Comparison of ENCODE assay signal across 8 mouse cellular contexts in the genomic region with DNA sequence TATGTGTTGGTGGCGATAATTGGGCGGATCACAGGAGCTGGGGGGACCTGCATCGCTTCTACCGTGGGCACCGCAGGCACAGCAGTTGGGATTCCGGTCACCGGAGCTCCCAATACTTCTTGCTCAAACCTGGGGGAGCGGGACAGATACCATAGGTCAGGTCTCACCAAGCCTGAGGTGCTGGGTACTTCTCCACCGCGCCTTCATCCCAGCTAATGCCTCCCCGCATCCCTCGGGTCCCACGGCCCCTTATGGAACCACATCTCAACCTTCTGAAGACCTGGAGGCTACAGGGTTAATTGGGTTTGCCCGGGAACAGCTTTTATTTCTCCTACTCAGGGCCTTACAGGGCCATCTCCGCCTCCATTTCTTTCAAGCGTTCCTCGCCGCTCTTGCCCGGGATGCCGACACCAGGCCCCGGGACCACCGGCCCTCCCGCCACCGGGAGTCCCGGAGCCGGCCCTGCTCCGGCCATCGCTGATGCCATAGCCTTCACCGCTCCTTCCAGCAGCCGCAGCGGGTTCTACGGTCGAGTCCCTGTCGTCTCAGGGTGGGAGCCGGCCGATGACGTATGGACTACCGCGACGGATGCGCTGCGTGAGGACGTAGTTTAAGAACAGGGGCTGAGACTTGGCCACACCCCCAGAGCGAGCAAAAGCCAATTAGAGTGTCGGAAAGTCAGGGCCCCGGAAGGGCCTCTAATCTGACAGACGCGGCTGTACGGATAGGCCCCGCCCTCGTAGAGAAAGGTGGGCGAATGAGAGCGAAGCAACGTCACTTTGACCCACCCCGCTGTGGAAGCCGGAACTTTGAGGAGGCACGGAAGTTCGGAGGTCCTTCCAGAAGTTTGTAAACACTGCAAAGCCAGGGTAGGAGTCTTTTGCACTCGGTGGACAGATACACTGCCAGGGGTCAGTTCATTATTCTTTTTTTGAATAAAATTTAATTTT. TPM values are rescaled to one million over a fixed set of nuclear protein-coding genes. Genes with fewer than 3 reads are reported as not detected.
DNase-seq lines count a peak whose midpoint lies in the region; ATAC-seq and TF ChIP-seq lines count a peak whose summit lies in the region.

Rbm42 (minus strand) TSS at position 727 of the 950 bp plus-strand sequence.

- H3K4me2 ChIP-seq in forebrain, embryonic 15.5 days (replicated peaks): peak within 1 kb of the TSS; percentile 92

- no peaks in the 10 kb centered on the region for H3K9me3 ChIP-seq in ES-E14 (ENCODE audit: control insufficient read depth, insufficient read depth, low read depth, low read length)
- H3K9me3 ChIP-seq in forebrain, embryonic 15.5 days: no peaks in the 10 kb centered on the region

- peaks cover 0 to 2% of the 10 kb centered on the region in 2 experiments; a peak in 2 of 4 replicates for H3K4me1 ChIP-seq in ES-E14 (ENCODE audit: control insufficient read depth in 2 of 2, insufficient read depth in 2 of 2, low read length in 2 of 2, poor library complexity in 1 of 2)
- H3K4me1 ChIP-seq in forebrain, embryonic 15.5 days: peaks cover 17% of the 10 kb centered on the region
- peaks cover 2% of the 10 kb centered on the region; the same call in 1 of the 2 replicates for H3K4me1 ChIP-seq in lung, adult 2 months (ENCODE audit: control insufficient read depth, insufficient read depth, low read length)

- ATAC-seq in forebrain, embryonic 15.5 days (replicated peaks): peak; percentile 99
- ATAC-seq in neutrophil, adult 5-6 weeks (ENCODE audit: extremely low read depth, insufficient number of reproducible peaks, low FRiP score, poor library complexity, severe bottlenecking): peak; percentile 99

- H3K4me3 ChIP-seq in ES-E14 (ENCODE audit: insufficient read depth in 1 of 2, low read depth in 1 of 2, low read length in 2 of 2, poor library complexity in 1 of 2, severe bottlenecking in 1 of 2): peak within 1 kb of the TSS; percentile 78 to 88
- H3K4me3 ChIP-seq in forebrain, embryonic 15.5 days: peak within 1 kb of the TSS; percentile 69
- peak within 1 kb of the TSS; percentile 89 for H3K4me3 ChIP-seq in lung, adult 2 months (replicated peaks; ENCODE audit: extremely low read depth, low read depth, low read length)

- H3K27me3 ChIP-seq in forebrain, embryonic 15.5 days: no peaks in the 10 kb centered on the region

- TF ChIP-seq CTCF in lung, adult 2 months (IDR thresholded peaks at IDR 0.05; ENCODE audit: insufficient read depth, low read length): no peak

- H3K36me3 ChIP-seq in ES-E14 (ENCODE audit: control insufficient read depth, insufficient read depth, low read length, poor library complexity, severe bottlenecking): peaks cover 24% of the 10 kb centered on the region
- peaks cover 43% of the 10 kb centered on the region for H3K36me3 ChIP-seq in forebrain, embryonic 15.5 days

- intact Hi-C loops in heart, postnatal 25 days (cut with DNase I): loop anchor here (2.0 to 5.0 kb wide), 2 partner anchors 23 to 77 kb away; partner anchors contain the start of genes Cox6b1 and Tmem147

- peak; percentile 59; the same call in 1 of the 2 replicates for TF ChIP-seq POLR2A in lung, adult 2 months (IDR thresholded peaks at IDR 0.05; ENCODE audit: borderline replicate concordance, extremely low read depth, low read depth, low read length)

- H3K9ac ChIP-seq in ES-E14 (ENCODE audit: insufficient read depth, low read depth, low read length, poor library complexity, severe bottlenecking): peak within 1 kb of the TSS; percentile 92
- peak within 1 kb of the TSS; percentile 90 for H3K9ac ChIP-seq in forebrain, embryonic 15.5 days (replicated peaks)

- H3K27ac ChIP-seq in ES-E14 (ENCODE audit: insufficient read depth, low read depth, low read length, poor library complexity, severe bottlenecking): no peak within 1 kb of the TSS; the same call in 1 of the 2 replicates
- peak within 1 kb of the TSS; percentile 74 for H3K27ac ChIP-seq in forebrain, embryonic 15.5 days (replicated peaks)

- peak; percentile 100 for DNase-seq in ES-E14 (ENCODE audit: low read depth, low spot score)
- DNase-seq in cerebellum, adult 11-12 months: peak; percentile 99
- peak; percentile 98 for DNase-seq in heart, postnatal 25 days (ENCODE audit: low spot score)
- peak; percentile 99 for DNase-seq in layer of hippocampus, adult 18-20 months (ENCODE audit: low spot score in 2 of 2)
- peak; percentile 97 for DNase-seq in lung, adult 2 months
- DNase-seq in thymus, adult 18-20 months: peak; percentile 98 to 99

- in situ Hi-C loops in ES-E14 (cut with MboI; ENCODE audit: low sequenced_read_pairs in 2 of 2, unreplicated experiment in 2 of 2): no loop called here

- 2% methylated on average over 59 of the region's 59 CpGs for WGBS in forebrain, embryonic 15.5 days
- 2% methylated on average over 59 of the region's 59 CpGs for WGBS in lung, adult 2 months

TF ChIP-seq in ES-E14, 5 proteins besides CTCF, POLR2A, EP300 and RAD21:
- no peak for TF ChIP-seq ZNF384 (IDR thresholded peaks at IDR 0.05; ENCODE audit: low read depth, low read length)
- TF ChIP-seq HCFC1 (IDR thresholded peaks at IDR 0.05; ENCODE audit: borderline replicate concordance, insufficient read depth, low read length): peak; percentile 76
- TF ChIP-seq MAFK (IDR thresholded peaks at IDR 0.05; ENCODE audit: insufficient read depth, low read depth, low read length): no peak

RNA-seq across cellular contexts. Expression of gene Rbm42, which starts in this region (rescaled TPM):
- 66.5 and 86.0 TPM in 2 replicates for total RNA-seq in ES-E14 (2012; rRNA removed)
- polyA plus RNA-seq in forebrain, embryonic 15.5 days (2015; fragmentation: Nextera tagmentation; extraction: Ambion mirVana): 167 and 169 TPM in 2 replicates
- total RNA-seq in heart, postnatal 25 days (2021): 10 to 100 TPM; 49.9 to 53.9 TPM
- 10 to 100 TPM; 79.0 to 82.6 TPM for total RNA-seq in layer of hippocampus, adult 18-20 months (2021)
- polyA plus RNA-seq in lung, adult 2 months (2012; rRNA removed): 78.0 and 79.7 TPM in 2 replicates
- 60.7 and 77.3 TPM in 2 replicates for total RNA-seq in neutrophil, adult 5-6 weeks (2017)
